Mouse (Mus musculus) embryonic facial prominence, embryonic 10.5 days (tissue): Measurements from ENCODE around the gene Cbln1. TPM values are rescaled to one million over a fixed set of nuclear protein-coding genes. Genes with fewer than 3 reads are reported as not detected.

Experiments
- DNase-seq: peaks from one replicate; pipeline ENCODE4 v3.0.0-alpha.2; 2017; ENCODE audit warnings: low spot score
- H3K27ac ChIP-seq: fragments of 300-500 bp; sonication (generic); replicated peaks from 2 replicates; pipeline ENCODE4 v1.5.1; 2016; ENCODE audit warnings: mild to moderate bottlenecking
- H3K27me3 ChIP-seq: fragments of 300-500 bp; sonication (generic); replicated peaks from 2 replicates; pipeline ENCODE4 v1.6.1; 2016; ENCODE audit warnings: low read depth, mild to moderate bottlenecking; ENCODE audit not compliant: poor library complexity, severe bottlenecking
- H3K36me3 ChIP-seq: fragments of 300-500 bp; sonication (generic); replicated peaks from 2 replicates; pipeline ENCODE4 v1.6.1; 2016; ENCODE audit warnings: mild to moderate bottlenecking, moderate library complexity
- H3K4me1 ChIP-seq: fragments of 300-500 bp; sonication (generic); 2 replicates; pipeline ENCODE4 v1.6.1; 2016
- H3K4me3 ChIP-seq: fragments of 300-500 bp; sonication (generic); 2 replicates; pipeline ENCODE4 v1.5.1; 2016; ENCODE audit warnings: mild to moderate bottlenecking, moderate library complexity
- H3K9me3 ChIP-seq: fragments of 300-500 bp; sonication (generic); 2 replicates; pipeline ENCODE4 v1.6.1; 2016; ENCODE audit warnings: mild to moderate bottlenecking
- WGBS: fragments of 180-500 bp; shearing (Covaris S2); methylation state at CpG from one replicate; pipeline ENCODE4 v1.1.7; 2016; 5-methylcytosine and 5-hydroxymethylcytosine counted together
- polyA plus RNA-seq: library from polyadenylated mRNA; unstranded; fragments of >200 nt; fragmentation: Nextera tagmentation; extraction: Ambion mirVana; gene quantifications from 2 replicates; pipeline ENCODE4 v1.2.1, GENCODE M21; 2016

The Cbln1 gene
- polyA plus RNA-seq, 1 experiment from 2014 or later, result 0.95 TPM

DNA sequence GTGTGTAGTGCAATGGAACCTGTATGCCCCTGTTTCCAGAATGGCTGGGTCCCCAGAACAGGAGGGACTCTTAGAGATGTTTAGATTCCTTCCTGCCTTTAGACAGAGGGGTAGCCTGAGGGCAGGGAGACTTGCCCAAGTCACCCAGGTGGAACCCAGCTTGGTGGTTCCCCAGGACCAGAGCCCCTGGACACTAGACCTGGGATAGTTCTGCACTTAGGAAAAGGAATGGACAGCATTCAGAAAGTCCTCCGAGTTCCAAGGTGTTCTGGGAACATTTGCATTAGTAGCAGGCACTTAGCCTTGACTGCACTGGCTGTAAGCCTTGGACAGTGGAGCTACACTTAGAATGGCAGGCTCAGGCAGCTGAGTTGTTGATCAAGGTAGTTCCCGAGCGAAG, 4.5 kb downstream of the Cbln1 start:
- Histone ChIP-seq H3K27me3 (peaks cover 89% of the 10 kb centered on the region), H3K4me3 (no peak overlapping the region), H3K4me1 (peaks cover 49% of the 10 kb centered on the region), H3K9me3 (no peaks in the 10 kb centered on the region), H3K36me3 (no peaks in the 10 kb centered on the region), H3K27ac (no peak overlapping the region)
- no peak for DNase-seq
- 12% methylated on average over 3 of the region's 3 CpGs for WGBS

DNA sequence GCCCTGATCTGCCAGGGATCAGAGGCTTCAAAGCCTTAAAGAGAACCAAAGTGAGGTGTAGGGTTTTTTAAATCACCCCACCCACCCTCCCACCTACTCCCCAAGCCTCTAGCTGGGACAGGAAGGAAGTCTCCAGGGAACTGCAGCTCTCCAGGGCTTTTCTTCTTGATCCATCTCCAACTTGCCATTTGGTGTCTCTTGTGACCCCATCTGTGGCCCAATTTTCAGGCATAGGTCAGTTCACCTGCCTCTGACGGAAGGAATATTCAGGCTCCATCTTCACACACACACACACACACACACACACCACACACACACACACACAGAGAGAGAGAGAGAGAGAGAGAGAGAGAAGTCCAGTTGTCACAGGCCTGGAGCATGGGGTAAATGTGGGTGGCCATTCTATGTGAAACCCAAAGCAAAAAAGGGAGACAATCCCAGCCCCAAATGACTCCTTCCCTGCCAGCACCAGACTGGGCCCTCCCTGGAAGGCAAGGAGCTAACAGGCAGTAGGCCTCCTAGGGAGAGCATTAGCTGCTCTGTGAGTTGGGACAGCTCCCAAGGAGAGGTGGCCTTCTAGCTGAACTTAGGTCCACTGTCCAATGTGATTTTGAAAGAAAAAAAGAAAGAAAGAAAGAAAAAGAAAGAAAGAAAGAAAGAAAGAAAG, 5.3 kb downstream of the Cbln1 start:
- Histone ChIP-seq H3K36me3 (no peaks in the 10 kb centered on the region), H3K27me3 (peaks cover 83% of the 10 kb centered on the region), H3K4me1 (peaks cover 44% of the 10 kb centered on the region), H3K9me3 (no peaks in the 10 kb centered on the region), H3K4me3 (no peak overlapping the region), H3K27ac (no peak overlapping the region)
- no peak for DNase-seq
- WGBS, result 88% methylated on average over 1 of the region's 1 CpGs

DNA sequence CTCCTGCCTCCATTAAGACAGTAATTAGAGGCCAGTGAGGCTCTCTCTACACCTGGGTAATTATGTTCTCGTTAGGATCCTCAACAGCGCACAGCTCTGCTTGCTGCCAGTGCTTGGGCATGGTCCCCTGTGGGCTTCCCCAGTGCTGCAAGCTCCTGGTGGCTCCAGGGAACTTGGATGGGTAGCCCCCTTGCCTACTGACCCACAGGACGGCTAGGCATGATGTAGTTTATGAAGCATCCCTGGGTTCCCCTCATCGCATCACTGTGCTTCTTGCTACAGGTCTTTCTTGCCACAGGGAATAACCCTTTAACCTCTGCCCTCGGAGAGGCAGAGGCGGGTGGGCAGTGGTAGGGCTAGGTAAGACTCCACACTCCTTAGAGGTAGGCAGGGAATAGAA, 6.1 kb downstream of the Cbln1 start:
- peaks cover 75% of the 10 kb centered on the region for H3K27me3 ChIP-seq

DNA sequence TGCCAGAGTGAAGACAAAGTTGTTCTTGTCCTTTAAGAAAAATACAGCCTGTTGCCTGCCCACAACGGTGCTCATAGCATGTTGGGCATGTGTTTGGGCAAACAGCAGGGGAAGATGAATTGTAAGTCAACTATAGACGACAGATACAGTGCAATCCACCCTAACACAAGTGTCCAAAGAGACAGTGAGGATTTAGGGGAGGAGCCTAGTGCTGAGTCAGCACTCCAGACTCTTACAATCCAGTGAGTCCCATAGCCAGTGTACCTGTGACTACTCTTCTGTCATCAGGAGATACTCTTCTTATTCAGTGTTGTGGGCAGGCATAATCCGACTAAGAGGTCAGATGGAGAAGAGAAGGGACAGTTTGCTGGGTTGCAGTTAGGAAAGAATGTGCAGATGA, 8.0 kb downstream of the Cbln1 start:
- no peak overlapping the region for H3K27ac ChIP-seq
- no peaks in the 10 kb centered on the region for H3K9me3 ChIP-seq
- H3K36me3 ChIP-seq, result no peaks in the 10 kb centered on the region
- peaks cover 56% of the 10 kb centered on the region for H3K27me3 ChIP-seq
- WGBS, result 88% methylated on average over 3 of the region's 3 CpGs
- peaks cover 34% of the 10 kb centered on the region for H3K4me1 ChIP-seq
- DNase-seq, result no peak
- H3K4me3 ChIP-seq, result no peak overlapping the region

More for the DNA sequence above, 6.1 kb downstream of the Cbln1 start:
- Histone ChIP-seq H3K4me3 (no peak overlapping the region), H3K27ac (no peak overlapping the region), H3K4me1 (peaks cover 44% of the 10 kb centered on the region), H3K36me3 (no peaks in the 10 kb centered on the region), H3K9me3 (no peaks in the 10 kb centered on the region)
- WGBS, result 38% methylated on average over 6 of the region's 6 CpGs
- DNase-seq, result no peak

DNA sequence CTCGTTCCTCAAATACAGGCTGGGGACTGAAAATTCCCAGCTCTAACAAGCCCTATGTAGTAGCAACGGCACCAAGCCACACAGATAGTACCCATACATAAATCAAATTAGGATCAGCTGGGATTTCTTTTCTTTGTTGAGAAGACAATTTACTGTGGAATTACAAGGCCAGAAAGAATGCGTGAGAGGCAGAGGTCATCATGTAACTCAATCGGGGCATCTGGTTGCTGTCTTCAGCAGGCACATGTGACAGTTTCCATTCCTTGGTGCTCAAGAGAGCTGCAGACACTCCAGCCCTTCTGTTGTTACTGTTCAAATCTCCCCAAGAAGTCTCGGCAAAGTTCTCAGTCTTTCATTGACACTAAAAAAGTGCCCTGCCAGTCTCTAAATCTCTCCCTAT, 10.6 kb downstream of the Cbln1 start:
- no peak overlapping the region for H3K4me3 ChIP-seq
- H3K27me3 ChIP-seq, result peaks cover 30% of the 10 kb centered on the region
- no peaks in the 10 kb centered on the region for H3K9me3 ChIP-seq
- no peaks in the 10 kb centered on the region for H3K36me3 ChIP-seq
- H3K27ac ChIP-seq, result no peak overlapping the region
- DNase-seq, result no peak
- WGBS, result 45% methylated on average over 5 of the region's 5 CpGs
- peaks cover 22% of the 10 kb centered on the region for H3K4me1 ChIP-seq

DNA sequence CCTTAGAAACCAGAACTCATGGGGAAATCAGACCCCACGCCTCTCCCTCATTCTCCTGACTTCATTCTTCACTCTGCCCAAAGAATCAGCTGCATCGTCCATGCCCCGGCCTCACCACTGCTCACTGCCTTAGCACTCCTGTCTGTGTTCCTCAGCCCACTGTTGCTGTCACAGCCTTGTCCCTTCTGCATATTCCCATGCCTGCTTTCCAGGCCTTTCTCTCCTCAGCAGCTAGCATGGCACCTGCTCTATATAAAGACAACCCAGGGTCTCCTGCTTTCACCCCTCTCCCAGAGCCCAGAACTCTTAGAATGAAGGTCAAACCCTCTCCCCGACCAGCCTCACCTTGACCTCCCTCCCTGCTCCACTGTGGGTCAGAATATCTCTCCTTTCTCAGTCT, 15.5 kb downstream of the Cbln1 start:
- 0 out of 2 replicates have a peak, but pooled peaks cover 5% of the 10 kb centered on the region for H3K27me3 ChIP-seq
- H3K36me3 ChIP-seq, result no peaks in the 10 kb centered on the region
- no peak overlapping the region for H3K27ac ChIP-seq
- no peak overlapping the region for H3K4me3 ChIP-seq
- H3K4me1 ChIP-seq, result peaks cover 14% of the 10 kb centered on the region
- WGBS, result 83% methylated on average over 4 of the region's 4 CpGs
- no peaks in the 10 kb centered on the region for H3K9me3 ChIP-seq
- no peak for DNase-seq

DNA sequence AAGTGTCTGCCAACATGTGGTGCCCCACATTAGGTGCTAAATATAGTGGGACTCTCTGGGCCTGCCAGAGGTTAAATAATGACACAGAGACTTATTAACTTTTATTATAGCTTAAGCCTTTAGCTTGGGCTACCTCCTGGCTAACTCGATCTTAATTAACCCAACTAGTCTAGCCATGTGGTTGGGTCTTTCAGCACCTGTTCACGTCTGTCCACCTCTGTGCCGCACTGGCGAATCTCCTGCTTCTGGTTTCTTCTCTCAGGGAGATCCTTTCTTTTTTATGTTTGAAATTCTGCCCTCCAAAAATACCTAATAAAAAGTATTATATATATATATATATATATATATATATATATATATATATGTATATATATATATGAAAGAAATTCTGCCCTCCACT, 19.6 kb downstream of the Cbln1 start:
- 91% methylated on average over 4 of the region's 4 CpGs for WGBS
- Histone ChIP-seq H3K27ac (no peak overlapping the region), H3K4me1 (0 out of 2 replicates have a peak, but pooled peaks cover 5% of the 10 kb centered on the region), H3K36me3 (no peaks in the 10 kb centered on the region), H3K27me3 (0 out of 2 replicates have a peak, but pooled peaks cover 5% of the 10 kb centered on the region), H3K9me3 (no peaks in the 10 kb centered on the region), H3K4me3 (no peak overlapping the region)
- no peak for DNase-seq

DNA sequence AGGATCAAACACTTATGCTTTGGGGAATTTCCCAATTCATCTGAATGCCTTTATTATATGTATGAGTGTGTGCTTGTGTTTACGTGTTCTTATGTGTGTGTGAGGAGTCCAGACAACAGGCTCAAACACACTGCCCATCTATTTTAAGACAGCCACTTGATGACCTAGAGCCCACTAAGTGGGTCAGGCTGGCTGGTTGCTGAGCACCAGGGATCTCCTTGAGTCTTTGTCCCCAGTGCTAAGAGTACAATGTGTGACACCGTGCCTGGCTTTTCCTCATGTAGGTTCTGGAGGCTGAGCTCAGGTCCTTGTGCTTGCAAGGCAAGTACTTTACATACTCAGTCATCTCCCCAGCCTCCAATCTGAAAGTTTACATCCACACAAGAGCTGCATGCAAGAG, 20.7 kb downstream of the Cbln1 start:
- 82% methylated on average over 2 of the region's 2 CpGs for WGBS
- DNase-seq, result no peak
- Histone ChIP-seq H3K27me3 (0 out of 2 replicates have a peak, but pooled peaks cover 5% of the 10 kb centered on the region), H3K9me3 (no peaks in the 10 kb centered on the region), H3K4me1 (0 out of 2 replicates have a peak, but pooled peaks cover 5% of the 10 kb centered on the region), H3K4me3 (no peak overlapping the region), H3K27ac (no peak overlapping the region), H3K36me3 (no peaks in the 10 kb centered on the region)

DNA sequence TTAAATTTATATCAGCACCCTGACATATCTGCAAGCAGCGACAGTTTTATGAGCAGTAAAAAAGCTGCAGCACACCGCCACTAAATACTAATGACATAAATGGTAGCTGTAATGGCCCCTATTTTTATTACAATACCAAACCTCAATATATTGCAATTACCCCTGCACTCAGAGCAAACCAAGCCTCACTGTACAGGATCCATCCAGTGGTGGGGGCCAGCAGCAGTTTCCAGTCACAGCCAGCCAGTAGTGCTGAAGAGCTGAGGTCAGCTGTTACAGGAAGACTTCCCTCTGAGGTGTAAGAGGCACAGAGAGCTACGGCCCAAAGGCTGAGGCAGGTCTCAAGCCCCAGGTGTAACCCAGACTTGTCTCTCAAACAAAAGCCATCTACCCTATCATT, 37.8 kb downstream of the Cbln1 start:
- 85% methylated on average over 3 of the region's 3 CpGs for WGBS
- Histone ChIP-seq H3K27ac (no peak overlapping the region), H3K4me1 (no peaks in the 10 kb centered on the region), H3K4me3 (no peak overlapping the region), H3K36me3 (no peaks in the 10 kb centered on the region), H3K27me3 (no peaks in the 10 kb centered on the region), H3K9me3 (no peaks in the 10 kb centered on the region)
- DNase-seq, result no peak

DNA sequence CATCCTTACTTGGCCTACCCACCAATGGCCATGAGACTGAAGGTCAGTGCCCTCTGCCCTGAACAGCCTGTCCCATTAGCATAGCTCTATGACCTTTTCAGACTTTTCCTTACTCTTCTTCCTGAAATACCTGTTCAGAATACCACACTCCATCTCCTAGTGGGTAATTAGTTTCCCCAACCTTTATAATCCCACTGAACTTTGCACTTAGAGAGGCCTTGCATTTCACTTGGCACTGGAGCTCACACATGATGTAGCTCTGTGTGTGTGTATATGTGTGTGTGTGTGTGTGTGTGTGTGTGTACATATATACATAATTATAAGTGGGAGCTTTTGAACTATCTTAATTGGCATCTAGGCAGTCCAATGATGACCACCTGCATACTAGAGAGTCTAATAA, 45.2 kb downstream of the Cbln1 start:
- H3K9me3 ChIP-seq, result no peaks in the 10 kb centered on the region
- DNase-seq, result no peak
- peaks cover under 1% of the 10 kb centered on the region; the same call in 1 of the 2 replicates for H3K4me1 ChIP-seq
- H3K27ac ChIP-seq, result no peak overlapping the region
- H3K4me3 ChIP-seq, result no peak overlapping the region
- no peaks in the 10 kb centered on the region for H3K27me3 ChIP-seq
- H3K36me3 ChIP-seq, result no peaks in the 10 kb centered on the region

DNA sequence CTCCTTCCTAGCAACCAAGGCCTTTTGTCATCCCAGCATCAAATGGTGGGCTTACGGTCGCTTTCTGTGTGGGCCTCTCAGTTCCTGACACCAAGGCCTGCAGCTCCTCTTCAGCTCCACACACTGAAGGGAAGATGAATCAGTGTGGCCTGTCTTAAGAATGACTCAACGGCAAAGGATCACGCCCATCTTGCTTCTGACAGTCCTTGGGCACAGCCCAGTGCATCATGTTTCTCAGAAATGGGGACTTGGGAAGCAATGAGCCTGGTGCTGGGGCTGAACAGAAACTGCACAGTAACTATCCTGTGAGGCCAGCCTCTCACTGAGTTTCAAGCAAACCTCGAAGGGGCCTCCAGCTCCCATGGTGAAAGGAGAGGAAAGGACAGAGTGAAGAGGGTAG, 47.7 kb downstream of the Cbln1 start:
- no peak for DNase-seq
- WGBS, result 83% methylated on average over 5 of the region's 5 CpGs
- no peak overlapping the region for H3K27ac ChIP-seq
- peaks cover 3% of the 10 kb centered on the region; the same call in 1 of the 2 replicates for H3K4me1 ChIP-seq
- no peaks in the 10 kb centered on the region for H3K9me3 ChIP-seq
- no peaks in the 10 kb centered on the region for H3K27me3 ChIP-seq
- no peak overlapping the region for H3K4me3 ChIP-seq
- H3K36me3 ChIP-seq, result no peaks in the 10 kb centered on the region

DNA sequence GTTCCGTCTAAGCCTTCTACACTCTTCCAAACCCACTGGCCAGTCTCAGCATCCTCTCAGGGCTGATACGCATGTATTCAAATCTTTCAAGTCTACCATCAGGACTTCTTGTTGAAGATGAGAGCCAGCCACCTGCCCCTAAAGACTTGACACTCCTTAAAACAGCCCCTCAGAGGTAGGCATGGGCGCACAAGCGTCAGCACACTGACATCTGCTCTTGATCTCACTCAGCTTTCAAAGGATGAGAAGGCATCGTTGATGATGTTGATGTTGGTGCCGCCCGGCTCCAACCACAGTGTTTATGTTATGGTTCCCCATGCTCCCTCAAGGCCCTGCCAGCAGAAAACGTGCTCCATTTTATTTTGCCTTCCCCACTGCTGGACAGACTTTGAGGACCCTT, 50.7 kb downstream of the Cbln1 start:
- no peaks in the 10 kb centered on the region for H3K9me3 ChIP-seq
- peaks cover 3% of the 10 kb centered on the region; the same call in 1 of the 2 replicates for H3K4me1 ChIP-seq

More for the DNA sequence above, 50.7 kb downstream of the Cbln1 start:
- WGBS, result 80% methylated on average over 8 of the region's 8 CpGs
- H3K27ac ChIP-seq, result no peak overlapping the region
- H3K36me3 ChIP-seq, result no peaks in the 10 kb centered on the region
- DNase-seq, result no peak
- H3K27me3 ChIP-seq, result no peaks in the 10 kb centered on the region
- H3K4me3 ChIP-seq, result no peak overlapping the region
